Mouse (Mus musculus) gastrocnemius, adult 2 months (tissue): Measurements from ENCODE around the gene Lama5. TPM values are rescaled to one million over a fixed set of nuclear protein-coding genes. Genes with fewer than 3 reads are reported as not detected.

Experiments used
- DNase-seq: peaks from one replicate; pipeline ENCODE4 v3.0.0; 2022
- H3K27ac ChIP-seq: fragments of 200-600 bp; 2 replicates; pipeline ENCODE4 v1.8.1; 2022; ENCODE audit warnings: mild to moderate bottlenecking
- H3K4me3 ChIP-seq: fragments of 200-600 bp; 2 replicates; pipeline ENCODE4 v1.8.1; 2022; ENCODE audit warnings: mild to moderate bottlenecking, moderate library complexity
- CTCF ChIP-seq: fragments of 200-600 bp; IDR thresholded peaks from 2 replicates; pipeline ENCODE4 v1.8.1; 2022; ENCODE audit warnings: antibody characterized with exemption, mild to moderate bottlenecking, moderate library complexity
- intact Hi-C: fragments of 180-260 bp; cut with DNase I; formaldehyde crosslinking; loops from one replicate; pipeline ENCODE4 v1.15.1; 2025
- long read RNA-seq, 2 experiments: library from polyadenylated mRNA; stranded (forward); transcript quantifications; one replicate each; pipeline ENCODE4 v2.0.0; 2021
- total RNA-seq, 2 experiments: library from RNA; stranded (reverse); gene quantifications; 2 replicates each; pipeline ENCODE4 v1.2.3; 2021

Gene Lama5
- 10 to 100 TPM; 10.5 to 14.8 TPM for total RNA-seq
- long read RNA-seq, experiment 1, partial matches to known transcripts, result 5 of 8 reads
- long read RNA-seq, experiment 1, other reads (novel, unspliced or antisense), result 3 of 8 reads
- long read RNA-seq, experiment 2, partial matches to known transcripts, result 8 of 10 reads
- long read RNA-seq, experiment 2, other reads (novel, unspliced or antisense), result 2 of 10 reads

DNA sequence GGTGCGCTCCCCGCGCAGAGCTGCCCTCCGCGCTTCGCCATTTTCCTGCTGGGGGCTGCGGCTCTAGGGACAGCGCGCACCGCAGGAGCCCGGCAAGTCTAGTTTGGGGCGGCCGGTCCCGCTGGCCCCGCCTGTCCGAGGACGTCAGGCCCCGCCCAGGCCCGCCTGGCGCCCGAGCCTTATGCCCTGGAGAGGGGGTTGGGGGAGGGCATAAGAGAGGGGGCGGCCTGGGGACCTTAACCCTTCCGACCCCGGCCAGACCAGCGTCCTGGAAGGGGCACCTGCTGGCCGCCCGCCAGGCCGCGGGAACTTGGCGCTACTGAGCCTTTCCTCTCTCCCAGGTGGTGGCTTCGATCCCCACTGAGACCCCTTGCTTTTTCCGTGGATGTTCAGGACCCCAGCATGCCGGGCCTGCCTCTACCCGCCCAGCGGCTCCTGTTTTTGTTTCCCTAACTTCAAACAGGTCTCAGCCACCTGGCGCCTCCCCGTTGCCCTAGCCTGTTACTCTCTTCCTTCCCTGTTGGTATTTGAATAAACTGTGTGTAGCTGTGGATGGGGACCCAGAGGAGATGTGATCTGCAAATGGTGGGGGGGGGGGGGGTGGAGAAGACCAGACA lies at the start of gene Lama5:
Gene Lama5, minus strand, starts transcription at position 98 of the 617 bp plus-strand sequence.
- H3K27ac ChIP-seq, result peak within 1 kb of the TSS; percentile 88
- intact Hi-C loops, result no loop called here
- peak; percentile 87 for DNase-seq
- H3K4me3 ChIP-seq, result peak within 1 kb of the TSS; percentile 89
- no peak for TF ChIP-seq CTCF

DNA sequence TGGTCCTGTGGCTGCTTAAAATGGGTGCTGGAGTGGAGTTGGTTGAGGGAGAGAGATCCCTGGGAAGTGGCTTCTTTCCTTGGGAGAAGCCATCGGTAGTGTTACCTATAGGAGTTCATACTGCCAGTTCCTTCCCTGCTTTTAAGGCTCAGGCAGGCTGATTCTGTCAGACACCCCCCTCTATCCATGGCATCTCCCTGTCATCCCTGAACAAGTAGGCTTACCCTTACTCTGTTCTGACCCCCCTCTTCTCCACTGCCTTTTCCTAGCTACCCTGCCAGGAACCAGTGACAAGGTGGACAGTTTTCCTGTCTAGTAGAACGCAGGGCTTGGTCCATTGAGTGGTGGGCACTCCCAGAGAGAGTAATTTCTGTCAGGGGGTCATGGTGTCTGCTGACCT lies 48.9 kb upstream of the Lama5 start:
- Histone ChIP-seq H3K27ac (0 out of 2 replicates have a peak overlapping the region, but pooled peaks have one; percentile 86), H3K4me3 (no peak overlapping the region)
- DNase-seq, result no peak
- intact Hi-C loops, result loop anchor here (10.0 kb wide), 2 partner anchors 160 to 310 kb away; partner anchors contain the start of genes Mrgbp and Ogfr
- no peak for TF ChIP-seq CTCF

DNA sequence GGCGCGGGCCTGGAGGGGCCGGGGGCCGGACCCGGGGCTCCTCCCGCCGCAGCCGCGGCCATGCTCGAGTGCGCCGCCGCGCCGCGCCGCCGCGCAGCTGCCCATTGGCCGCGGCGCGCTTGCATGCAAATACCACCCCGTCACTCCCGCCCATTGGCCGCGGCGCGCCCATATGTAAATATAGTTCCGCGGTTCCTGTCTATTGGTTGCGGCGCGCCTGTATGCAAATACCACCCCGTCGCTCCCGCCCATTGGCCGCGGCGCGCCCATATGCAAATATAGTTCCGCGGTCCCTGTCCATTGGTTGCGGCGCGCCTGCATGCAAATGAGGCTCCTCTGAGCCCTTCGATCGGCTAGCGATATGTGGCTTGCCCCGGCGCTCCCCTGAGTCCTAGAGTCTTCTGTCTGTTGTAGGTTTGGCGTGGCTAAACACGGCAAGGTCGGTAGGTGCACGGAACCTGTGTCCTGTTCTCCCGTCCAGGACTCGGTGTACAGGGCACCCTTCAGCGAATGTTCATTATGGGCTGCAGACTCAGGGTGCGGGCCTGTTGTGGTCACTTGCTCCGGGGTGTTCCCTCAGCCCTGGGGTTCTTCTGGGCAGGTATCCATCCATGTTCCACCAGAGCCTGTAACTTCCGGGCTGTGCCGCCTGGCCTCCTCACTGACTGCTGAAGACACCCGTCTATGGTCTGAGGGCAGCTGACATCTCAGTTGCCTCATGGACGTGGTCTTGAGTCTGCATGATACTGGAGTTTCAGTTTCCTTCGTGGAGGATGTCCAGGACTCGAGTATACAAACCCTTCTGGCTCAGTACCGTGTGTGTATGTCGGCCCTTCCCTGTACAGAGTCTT lies 48.0 kb upstream of the Lama5 start, which contains the start of gene Cables2:
Gene Cables2, minus strand, starts transcription at position 103 of the 851 bp plus-strand sequence.
- intact Hi-C loops, result loop anchor here (10.0 kb wide), 2 partner anchors 161 to 311 kb away; partner anchors contain the start of genes Mrgbp and Ogfr
- Histone ChIP-seq H3K27ac (peak within 1 kb of the TSS; percentile 87), H3K4me3 (peak within 1 kb of the TSS; percentile 93)
- DNase-seq, result peak; percentile 96
- TF ChIP-seq CTCF, result no peak

DNA sequence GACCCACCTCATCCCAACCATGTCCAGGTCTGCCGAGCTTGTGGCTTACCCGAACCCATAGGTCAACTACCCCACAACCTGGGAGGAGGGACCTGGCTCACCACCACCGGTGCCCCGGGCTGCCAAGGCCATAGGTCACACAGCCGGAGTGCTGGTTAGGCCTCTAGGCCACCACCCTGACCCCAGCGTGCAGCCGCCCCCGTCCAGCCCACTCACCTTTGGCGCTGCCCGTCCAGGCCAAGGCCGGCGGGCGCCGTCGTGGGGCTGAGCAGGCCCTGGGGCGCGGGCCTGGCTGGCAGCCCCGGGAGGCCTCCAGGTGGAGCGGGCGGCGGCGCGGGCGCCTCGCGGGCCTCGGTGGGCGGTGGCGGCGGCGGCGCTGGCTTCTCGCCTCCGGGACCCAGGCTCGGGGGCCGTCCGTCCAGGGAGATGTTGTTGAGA lies 47.2 kb upstream of the Lama5 start:
- Histone ChIP-seq H3K4me3 (peak overlapping the region; percentile 93), H3K27ac (peak overlapping the region; percentile 87)
- DNase-seq, result no peak
- no peak for TF ChIP-seq CTCF
- intact Hi-C loops, result loop anchor here (10.0 kb wide), 2 partner anchors 162 to 312 kb away; partner anchors contain the start of genes Mrgbp and Ogfr

DNA sequence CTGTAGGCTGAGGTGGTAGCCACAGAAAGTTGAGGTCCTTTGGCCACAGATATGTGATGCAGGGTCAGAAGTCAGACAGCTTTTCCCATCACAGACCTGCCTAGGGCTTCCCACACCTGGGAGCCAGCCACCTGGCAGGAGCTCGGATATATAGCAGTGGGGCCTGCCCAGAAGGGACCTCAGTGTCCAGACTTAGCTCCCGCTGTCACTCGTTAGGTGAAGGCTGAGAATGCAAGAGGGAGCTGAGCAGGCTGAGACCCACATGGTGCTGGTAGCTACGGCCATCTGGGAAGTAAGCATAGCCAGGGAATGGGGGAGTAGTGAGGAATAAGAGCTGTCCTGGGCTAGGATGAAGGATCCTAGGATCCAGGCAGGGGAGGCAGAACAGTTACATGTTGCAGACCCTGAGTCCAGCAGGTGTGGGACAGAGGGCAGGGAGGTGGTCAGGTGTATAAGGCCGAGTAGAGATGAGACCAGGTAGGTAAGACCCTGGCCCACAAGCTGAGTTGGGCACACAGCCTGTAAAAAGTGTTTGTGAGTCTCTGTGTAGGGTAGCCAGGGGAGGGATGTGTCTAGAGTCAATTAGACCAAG lies 46.2 kb upstream of the Lama5 start:
- intact Hi-C loops, result loop anchor here (10.0 kb wide), 2 partner anchors 163 to 313 kb away; partner anchors contain the start of genes Mrgbp and Ogfr
- H3K4me3 ChIP-seq, result peak overlapping the region; percentile 93
- no peak for DNase-seq
- no peak for TF ChIP-seq CTCF
- H3K27ac ChIP-seq, result no peak overlapping the region

DNA sequence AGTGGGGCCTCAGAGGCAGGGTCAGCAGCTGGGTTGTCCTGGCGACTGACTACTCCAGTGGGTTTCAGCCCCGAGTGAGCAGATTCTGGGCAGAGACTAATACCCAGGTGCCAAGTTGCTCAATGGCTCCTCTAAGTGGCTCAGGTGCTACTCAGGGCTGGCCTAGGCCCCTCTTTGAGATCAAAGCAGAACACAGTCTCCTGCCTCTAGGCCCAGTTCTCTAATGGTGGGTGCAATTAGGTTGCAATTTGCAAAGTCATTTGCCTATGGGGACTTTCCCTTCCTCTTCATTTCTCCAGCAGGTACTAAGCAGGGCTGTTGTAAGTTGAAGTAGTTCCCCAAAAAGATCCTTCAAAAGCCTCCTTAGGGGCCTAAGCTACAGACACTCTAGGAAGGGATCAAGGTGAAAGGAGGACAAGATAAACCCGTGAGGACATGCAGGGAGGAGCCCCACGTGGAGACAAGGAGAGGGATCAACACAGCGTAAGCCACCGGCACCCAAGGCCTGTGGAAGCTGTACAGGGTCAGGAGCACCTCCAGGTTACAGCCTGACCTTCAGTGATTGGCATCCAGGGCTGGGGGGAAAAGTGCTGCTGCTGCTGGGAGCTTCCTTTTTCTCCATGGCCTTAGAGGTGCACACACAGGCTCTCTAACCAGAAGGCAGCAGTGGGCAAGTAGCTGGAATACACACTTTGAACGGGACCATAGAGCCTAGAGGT lies 45.0 kb upstream of the Lama5 start:
- intact Hi-C loops, result loop anchor here (10.0 kb wide), 2 partner anchors 164 to 314 kb away; partner anchors contain the start of genes Mrgbp and Ogfr
- no peak overlapping the region for H3K4me3 ChIP-seq
- no peak for TF ChIP-seq CTCF
- no peak overlapping the region for H3K27ac ChIP-seq
- DNase-seq, result no peak

DNA sequence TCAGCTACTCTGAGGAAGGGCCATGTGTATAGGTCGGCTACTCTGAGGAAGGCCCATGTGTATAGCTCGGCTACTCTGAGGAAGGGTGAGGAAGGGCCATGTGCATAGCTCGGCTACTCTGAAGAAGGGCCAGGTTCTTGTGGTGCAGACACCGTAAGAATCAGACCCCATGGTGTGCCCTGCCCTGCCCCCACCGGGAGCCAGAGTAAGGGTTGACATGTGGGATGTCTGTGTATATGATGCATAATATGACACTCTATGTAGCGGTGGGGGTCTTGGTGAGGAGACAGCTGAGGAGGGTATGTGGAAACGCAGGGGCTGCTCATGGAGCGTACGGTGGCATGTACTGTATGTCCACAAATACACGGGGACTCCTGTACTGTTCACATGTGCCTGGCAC lies 43.7 kb upstream of the Lama5 start:
- TF ChIP-seq CTCF, result no peak
- Histone ChIP-seq H3K4me3 (no peak overlapping the region), H3K27ac (no peak overlapping the region)
- DNase-seq, result no peak
- intact Hi-C loops, result no loop called here

DNA sequence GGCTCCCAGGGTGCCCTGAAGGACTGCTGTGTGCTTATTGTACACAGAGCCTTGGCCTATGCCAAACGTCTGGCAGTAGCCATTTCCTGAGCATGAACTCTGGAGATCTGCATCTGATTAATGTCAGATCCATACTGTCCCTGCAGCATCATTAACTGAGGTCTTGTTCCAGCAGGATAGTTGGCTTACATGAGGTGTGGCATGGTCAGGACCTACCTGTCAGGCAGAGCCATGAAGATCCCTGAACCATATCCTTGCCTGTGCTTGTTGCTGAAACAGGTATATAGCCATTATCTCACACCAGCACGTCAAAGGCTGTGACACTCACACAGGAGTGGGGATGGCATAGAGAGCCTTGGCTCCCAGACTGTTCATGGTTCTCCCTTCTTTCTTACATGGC lies 42.3 kb upstream of the Lama5 start:
- no peak for TF ChIP-seq CTCF
- no peak for DNase-seq
- intact Hi-C loops, result no loop called here
- no peak overlapping the region for H3K27ac ChIP-seq
- no peak overlapping the region for H3K4me3 ChIP-seq

DNA sequence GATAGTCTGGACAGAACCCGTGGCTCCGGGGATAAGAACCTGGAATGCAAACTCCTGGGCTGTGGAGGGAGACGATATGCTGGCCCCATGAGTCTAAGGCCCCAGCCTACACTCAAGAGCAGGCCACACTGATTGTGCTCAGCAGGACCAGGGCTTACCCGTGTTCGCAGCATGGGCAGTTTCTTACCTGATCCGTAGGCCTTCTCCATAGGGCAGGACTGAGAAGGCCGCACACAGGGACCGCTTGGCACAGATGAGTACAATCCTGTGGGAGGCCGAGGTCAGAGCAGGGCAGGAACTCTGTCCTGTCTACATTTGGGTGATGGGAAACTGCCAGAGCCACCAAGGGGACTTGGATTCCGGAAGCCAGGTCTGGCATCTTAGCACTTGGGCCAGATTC lies 37.2 kb upstream of the Lama5 start:
- no peak for DNase-seq
- no peak for TF ChIP-seq CTCF
- intact Hi-C loops, result no loop called here
- Histone ChIP-seq H3K4me3 (peak overlapping the region; percentile 34), H3K27ac (peak overlapping the region; percentile 82)

DNA sequence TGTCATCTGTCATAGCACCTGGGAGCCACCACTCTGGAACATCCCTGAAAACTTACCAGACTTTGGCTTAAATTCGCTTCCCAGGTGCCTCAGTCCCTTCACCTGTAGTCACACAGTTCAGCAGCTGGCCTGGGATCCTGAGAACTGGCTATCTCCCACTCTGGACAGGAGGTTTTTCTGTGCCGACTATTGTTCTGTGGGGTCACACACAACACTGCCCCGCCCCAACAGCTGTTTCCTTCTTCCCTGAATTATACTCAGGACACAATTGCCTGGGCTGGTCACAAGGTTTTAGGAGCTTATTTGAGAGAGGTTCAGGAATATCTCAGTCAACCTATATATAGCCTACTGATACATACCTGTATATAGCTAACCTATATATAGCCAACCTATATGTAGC lies 36.8 kb upstream of the Lama5 start:
- no peak for TF ChIP-seq CTCF
- Histone ChIP-seq H3K27ac (peak overlapping the region; percentile 82), H3K4me3 (peak overlapping the region; percentile 65)
- no peak for DNase-seq
- intact Hi-C loops, result no loop called here

DNA sequence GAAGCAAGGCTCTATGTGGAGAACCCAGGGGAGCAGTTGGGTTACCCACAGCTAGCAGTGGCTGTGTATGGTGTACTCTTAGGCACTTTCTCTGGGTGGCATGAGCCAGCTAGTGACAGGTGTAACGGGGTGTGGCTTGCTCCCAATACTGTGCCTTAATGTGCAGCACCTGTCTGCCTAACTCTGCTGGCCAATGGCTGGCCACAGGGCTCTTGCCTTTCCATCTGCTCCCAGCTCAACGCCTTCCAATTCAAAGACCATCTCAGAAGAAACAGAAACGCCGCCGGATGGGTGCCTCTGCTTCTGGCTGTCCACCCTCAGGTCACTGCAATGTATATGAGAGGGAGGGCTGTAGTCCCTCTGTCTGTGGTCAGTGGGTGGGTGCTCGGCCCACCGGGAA lies 36.2 kb upstream of the Lama5 start:
- intact Hi-C loops, result no loop called here
- peak overlapping the region; percentile 82 for H3K27ac ChIP-seq
- DNase-seq, result no peak
- no peak for TF ChIP-seq CTCF
- H3K4me3 ChIP-seq, result peak overlapping the region; percentile 65
